Mouse (Mus musculus) layer of hippocampus, postnatal 36 days (tissue): ENCODE results near the gene 4933409G03Rik. TPM values are rescaled to one million over a fixed set of nuclear protein-coding genes. Genes with fewer than 3 reads are reported as not detected.
"Not testable (repeated sequence)": the region's sequence is repeated elsewhere in the genome, so short reads cannot be mapped to it uniquely, and the experiment has no call there.

ENCODE experiments used
- DNase-seq, 2 experiments: peaks; one replicate each; pipeline ENCODE4 v3.0.0; 2022
- total RNA-seq, 2 experiments: library from RNA; stranded (reverse); gene quantifications; 2 replicates each; pipeline ENCODE4 v1.2.3; 2021

The 4933409G03Rik gene
- not detected for total RNA-seq

GRCm38 (mm10) chr2:68582113-68582512 lies at the start of gene 4933409G03Rik:
4933409G03Rik (plus strand) TSS chr2:68582413.
- DNase-seq, result no peak

DNA sequence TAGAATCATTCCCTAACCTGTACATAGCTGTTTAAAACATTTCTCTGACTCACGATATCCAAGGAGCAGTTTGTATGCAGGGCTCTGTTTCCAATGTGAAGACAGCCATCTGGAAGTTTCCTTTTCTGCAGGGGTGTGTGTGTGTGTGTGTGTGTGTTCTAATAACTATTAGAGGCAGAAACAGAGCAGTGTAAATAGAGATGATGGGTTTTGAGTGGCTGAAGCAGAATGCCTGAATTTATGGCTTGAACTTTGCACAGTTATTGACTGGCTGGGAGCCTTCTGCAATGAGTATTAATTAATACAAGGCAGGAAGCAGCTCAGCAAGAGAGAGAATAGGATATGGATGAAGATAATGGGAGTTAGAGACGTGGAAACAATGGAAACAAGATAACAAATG lies 38.0 kb upstream of the 4933409G03Rik start:
- no peak for DNase-seq

GRCm38 (mm10) chr2:68560821-68561220 lies 21.4 kb upstream of the 4933409G03Rik start:
- peak in 1 of 2 experiments; percentile 7 for DNase-seq

- peak in 1 of 2 experiments; percentile 12 for DNase-seq
These were observed 18.9 kb upstream of the 4933409G03Rik start for GRCm38 (mm10) chr2:68563331-68563730.

DNA sequence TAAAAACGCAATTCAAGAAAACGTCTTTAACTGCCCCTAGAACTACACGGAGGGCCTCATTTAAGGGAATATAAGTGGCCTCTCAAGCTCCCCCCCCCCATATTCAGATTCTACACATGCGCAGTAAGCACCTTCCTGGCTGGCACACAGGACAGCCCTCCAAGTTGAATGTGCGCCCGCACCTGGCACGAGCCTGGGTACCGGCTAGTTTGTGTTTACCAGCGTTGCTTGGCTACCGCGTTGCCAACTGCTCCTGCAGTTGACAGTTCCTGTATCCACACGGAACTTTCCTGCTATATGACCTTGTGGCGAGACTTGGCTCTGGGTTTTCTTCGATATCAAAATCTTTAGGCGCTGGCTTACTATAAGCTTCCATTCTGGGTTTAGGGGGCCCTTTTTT lies 13.9 kb upstream of the 4933409G03Rik start:
- peak; percentile 42 to 57 for DNase-seq

DNA sequence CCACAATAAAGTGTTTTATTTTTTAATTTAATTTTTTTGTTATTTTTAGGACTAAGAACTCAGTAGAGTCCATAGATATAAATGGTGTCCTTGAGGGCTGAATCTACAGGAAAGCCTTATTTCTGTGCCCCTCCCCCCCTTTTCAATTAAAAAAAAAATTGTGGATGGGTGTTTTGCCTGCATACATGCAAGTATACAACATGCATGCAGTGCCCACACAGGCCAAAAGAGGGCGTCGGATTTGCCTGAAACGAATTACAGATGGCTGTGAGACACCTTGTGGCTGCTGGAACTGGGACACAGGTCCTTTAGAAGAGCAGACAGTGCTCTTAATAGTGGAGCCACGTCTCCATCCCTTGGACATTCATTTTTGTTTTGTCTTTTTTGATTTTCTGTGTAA lies 9.9 kb upstream of the 4933409G03Rik start:
- no peak for DNase-seq

- no peak for DNase-seq
These were observed 10.6 kb downstream of the 4933409G03Rik start for GRCm38 (mm10) chr2:68592765-68593164.

DNA sequence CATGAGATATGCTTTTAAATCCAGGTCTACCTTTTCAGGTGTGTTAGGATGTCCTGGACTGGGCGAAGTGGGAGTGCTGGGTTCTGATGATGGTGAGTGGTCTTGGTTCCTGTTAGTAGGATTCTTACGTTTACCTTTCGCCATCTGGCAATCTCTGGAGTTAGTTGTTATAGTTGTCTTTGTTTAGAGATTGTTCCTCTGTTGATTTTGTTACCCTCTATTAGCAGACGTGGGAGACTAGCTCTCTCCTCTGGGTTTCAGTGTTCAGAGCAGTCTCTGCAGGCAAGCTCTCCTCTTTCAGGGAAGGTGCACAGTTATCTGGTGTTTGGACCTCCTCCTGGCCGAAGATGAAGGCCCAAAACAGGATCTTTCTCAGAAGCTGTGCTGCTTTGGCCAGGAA lies 74.0 kb downstream of the 4933409G03Rik start, which contains the start of gene 4932414N04Rik:
4932414N04Rik (plus strand) TSS at position 301 of the 400 bp plus-strand sequence.
- DNase-seq, result not testable (repeated sequence)

Other genes with a start within 250 kb of the 4933409G03Rik start
- 10 to 100 TPM; 65.8 to 68.4 TPM for gene Stk39, start 110.1 kb upstream of the 4933409G03Rik start, total RNA-seq
- not detected for gene 4932414N04Rik, start 74.1 kb downstream of the 4933409G03Rik start, total RNA-seq